In the genomic region with DNA sequence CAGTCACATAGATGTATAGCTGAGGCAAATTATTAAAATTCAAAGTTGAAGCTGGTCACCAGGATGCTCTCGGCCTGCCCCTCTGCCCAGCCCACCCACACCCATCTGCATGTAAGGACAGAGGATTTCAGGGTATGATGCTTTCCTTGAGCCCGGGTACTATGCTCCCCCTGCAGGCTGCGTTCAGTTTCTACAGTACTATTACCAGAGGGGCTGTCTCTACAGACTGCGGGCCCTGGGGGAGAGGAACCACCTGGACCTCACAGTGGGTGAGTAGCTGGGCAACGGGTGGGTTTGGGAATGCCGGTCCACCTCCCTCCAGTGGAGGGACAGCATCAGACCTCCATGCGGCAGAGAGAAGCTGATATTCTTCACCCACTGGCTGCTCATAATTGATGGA, we compare ENCODE assay signal across 8 mouse cellular contexts. TPM values are rescaled to one million over a fixed set of nuclear protein-coding genes. Genes with fewer than 3 reads are reported as not detected.
DNase-seq lines count a peak whose midpoint lies in the region; ATAC-seq and TF ChIP-seq lines count a peak whose summit lies in the region.

No protein-coding gene starts in this region.

- no peak for TF ChIP-seq POLR2A in kidney, adult 2 months (IDR thresholded peaks at IDR 0.05; ENCODE audit: low read depth, low read length)

- no peak overlapping the region for H3K27ac ChIP-seq in kidney, adult 2 months (ENCODE audit: insufficient read depth, low read depth, low read length)
- no peak overlapping the region for H3K27ac ChIP-seq in kidney, embryonic 16.5 days (ENCODE audit: low read length)

- H3K9ac ChIP-seq in kidney, embryonic 16.5 days (replicated peaks; ENCODE audit: low read length): no peak overlapping the region

- no peak for ATAC-seq in kidney, embryonic 16.5 days (ENCODE audit: low FRiP score, low TSS enrichment)

- WGBS in kidney, adult 2 months: 54% methylated on average over 7 of the region's 7 CpGs
- WGBS in kidney, embryonic 16.5 days: 34% methylated on average over 7 of the region's 7 CpGs

- no peaks in the 10 kb centered on the region for H3K27me3 ChIP-seq in kidney, adult 2 months (replicated peaks; ENCODE audit: control insufficient read depth, insufficient read depth, low read length)
- H3K27me3 ChIP-seq in kidney, embryonic 16.5 days (ENCODE audit: insufficient read depth, low read length): no peaks in the 10 kb centered on the region

- H3K36me3 ChIP-seq in kidney, adult 2 months (ENCODE audit: control insufficient read depth, insufficient read depth, low read length): no peaks in the 10 kb centered on the region
- 0 out of 2 replicates have a peak, but pooled peaks cover 5% of the 10 kb centered on the region for H3K36me3 ChIP-seq in kidney, embryonic 16.5 days (ENCODE audit: insufficient read depth, low read length)

- no peak overlapping the region for H3K4me2 ChIP-seq in kidney, embryonic 16.5 days (replicated peaks; ENCODE audit: low read depth, low read length)

- peak; percentile 43 for TF ChIP-seq CTCF in kidney, adult 2 months (conservative IDR thresholded peaks at IDR 0.05; ENCODE audit: insufficient read depth, insufficient read length, low read depth, low read length)

- H3K9me3 ChIP-seq in kidney, embryonic 16.5 days (ENCODE audit: low read length): no peaks in the 10 kb centered on the region

- H3K4me3 ChIP-seq in kidney, adult 2 months (ENCODE audit: insufficient read depth, low read depth, low read length): no peak overlapping the region
- H3K4me3 ChIP-seq in kidney, embryonic 16.5 days (ENCODE audit: low read length): no peak overlapping the region

- peaks cover 4% of the 10 kb centered on the region; the same call in 1 of the 2 replicates for H3K4me1 ChIP-seq in kidney, adult 2 months (ENCODE audit: control insufficient read depth, insufficient read depth, low read length)
- H3K4me1 ChIP-seq in kidney, embryonic 16.5 days (ENCODE audit: insufficient read depth, low read length): peaks cover 14% of the 10 kb centered on the region

- no peak for DNase-seq in kidney, adult 2 months
- DNase-seq in B cell, adult 2 months: peak; percentile 51 to 60
- DNase-seq in ES-CJ7 (ENCODE audit: low read depth, low spot score) (peak; percentile 56), adipocyte (ENCODE audit: low spot score) (no peak)
- DNase-seq in lung, postnatal 10 days: peak; percentile 68
- DNase-seq in thymus, postnatal 25 days: peak; percentile 64
- DNase-seq in gastrocnemius, adult 18-20 months (ENCODE audit: low spot score): no peak

RNA-seq across cellular contexts. Expression of a gene that starts 17.6 kb away (rescaled TPM):
- polyA plus RNA-seq in kidney, adult 2 months (2012; rRNA removed): 12.1 and 13.4 TPM in 2 replicates
- 3.2 and 3.8 TPM in 2 replicates for polyA plus RNA-seq in kidney, embryonic 16.5 days (2015; fragmentation: Nextera tagmentation; extraction: Ambion mirVana)
- under 1 TPM; 0.09 to 0.24 TPM for total RNA-seq in gastrocnemius, adult 18-20 months (2021)

RNA-seq across cellular contexts. Expression of a gene that starts 27.1 kb away (rescaled TPM):
- polyA plus RNA-seq in kidney, adult 2 months (2012; rRNA removed): 6.7 and 8.8 TPM in 2 replicates
- 8.4 and 11.0 TPM in 2 replicates for polyA plus RNA-seq in kidney, embryonic 16.5 days (2015; fragmentation: Nextera tagmentation; extraction: Ambion mirVana)
- total RNA-seq in gastrocnemius, adult 18-20 months (2021): 1 to 10 TPM; 9.0 to 9.8 TPM

RNA-seq across cellular contexts. Expression of a gene that starts 46.7 kb away (rescaled TPM):
- 9.9 and 12.7 TPM in 2 replicates for polyA plus RNA-seq in kidney, adult 2 months (2012; rRNA removed)
- 16.8 and 20.0 TPM in 2 replicates for polyA plus RNA-seq in kidney, embryonic 16.5 days (2015; fragmentation: Nextera tagmentation; extraction: Ambion mirVana)
- 10 to 100 TPM; 16.8 to 19.6 TPM for total RNA-seq in gastrocnemius, adult 18-20 months (2021)

RNA-seq across cellular contexts. Expression of a gene that starts 54.3 kb away (rescaled TPM):
- polyA plus RNA-seq in kidney, adult 2 months (2012; rRNA removed): 34.2 and 35.1 TPM in 2 replicates
- 86.9 and 87.9 TPM in 2 replicates for polyA plus RNA-seq in kidney, embryonic 16.5 days (2015; fragmentation: Nextera tagmentation; extraction: Ambion mirVana)
- 10 to 100 TPM; 12.0 to 15.0 TPM for total RNA-seq in gastrocnemius, adult 18-20 months (2021)

Comparison
In these comparisons a context has a peak if more than half of its experiments do, and no peak if none do; other contexts are left out.
1. DNase-seq: peak in B cell, adult 2 months (2 of 2), ES-CJ7 (single experiment), lung, postnatal 10 days (single experiment) and thymus, postnatal 25 days (single experiment); none in kidney, adult 2 months (single experiment), adipocyte (single experiment) and gastrocnemius, adult 18-20 months (single experiment).